Mouse (Mus musculus) urinary bladder, postnatal 0 days (tissue): ENCODE results near the gene Creb5. TPM values are rescaled to one million over a fixed set of nuclear protein-coding genes. Genes with fewer than 3 reads are reported as not detected.

Experiments used
- polyA plus RNA-seq: library from polyadenylated mRNA; unstranded; fragments of >200 nt; fragmentation: Nextera tagmentation; extraction: Ambion mirVana; gene quantifications from 2 replicates; pipeline ENCODE4 v1.2.1, GENCODE M21; 2015

Creb5 gene
- polyA plus RNA-seq: 2.9 and 4.0 TPM in 2 replicates

DNA sequence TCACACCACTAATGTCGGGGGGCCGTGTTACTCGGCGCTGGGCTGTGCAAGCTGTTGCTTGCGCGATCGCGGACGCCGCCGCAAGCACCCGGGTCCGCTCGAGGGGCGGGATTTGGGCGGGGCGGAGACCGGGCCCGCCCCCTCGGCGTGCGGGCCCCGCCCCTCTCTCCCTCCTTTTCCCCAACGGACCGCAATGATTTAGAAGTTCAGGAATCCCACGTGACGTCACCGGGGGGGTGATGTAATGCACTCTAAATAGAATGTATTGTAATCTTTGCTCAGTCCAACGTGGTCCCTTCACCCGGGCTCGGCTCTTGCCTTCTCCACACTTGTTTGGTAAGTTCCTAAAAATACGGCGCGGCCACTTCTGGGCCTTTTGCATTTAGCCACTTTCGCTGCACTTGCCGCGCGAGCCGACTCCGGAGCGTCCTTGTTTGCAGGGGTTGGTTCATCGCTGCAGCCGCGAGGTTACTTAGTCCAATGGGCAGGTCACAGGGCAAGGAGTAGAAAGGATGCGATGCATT, at the start of gene Creb5:
TSS of gene Creb5 (plus strand) at position 233 of the 524 bp plus-strand sequence.

Other genes with a start within 250 kb of the Creb5 start
- 4.6 and 7.0 TPM in 2 replicates for gene Jazf1, start 218.6 kb upstream of the Creb5 start, polyA plus RNA-seq